ENCODE assay signal across 9 mouse cellular contexts in genomic region chr5:27737168-27737567, GRCm38 (mm10). TPM values are rescaled to one million over a fixed set of nuclear protein-coding genes. Genes with fewer than 3 reads are reported as not detected.
DNase-seq lines count a peak whose midpoint lies in the region; ATAC-seq and TF ChIP-seq lines count a peak whose summit lies in the region.
"Had no signal": no experiment of that assay in that cellular context is flagged by ENCODE, and none has a peak within 500 bp of the region (broad histone marks: within the 10 kb centered on the region; RNA-seq: fewer than 3 reads in every experiment).

No protein-coding gene starts in this region.

- peak; percentile 54 to 71 for DNase-seq in cerebellum, postnatal 14 days
- no peak for DNase-seq in cerebellum, adult 11 months
- DNase-seq in B cell, adult 2 months: peak; percentile 7 to 11
- DNase-seq in c-Kit-positive CD71-negative TER-119-negative erythroid progenitor cells, embryonic 14.5 days (ENCODE audit: low read depth): peak; percentile 39
- DNase-seq in heart, postnatal 14 days: peak; percentile 32 to 58
- DNase-seq in limb, embryonic 10.5 days (ENCODE audit: low spot score): peak; percentile 89
- no peak for DNase-seq in midbrain, embryonic 11.5 days (ENCODE audit: low spot score, missing footprints)
- peak; percentile 22 for DNase-seq in thymus, adult 2 months

- H3K4me1 ChIP-seq in limb, embryonic 10.5 days: no peaks in the 10 kb centered on the region
- H3K4me1 ChIP-seq in midbrain, embryonic 11.5 days (ENCODE audit: control insufficient read depth, insufficient read depth, low read length): no peaks in the 10 kb centered on the region
- no peaks in the 10 kb centered on the region for H3K4me1 ChIP-seq in thymus, adult 2 months (replicated peaks; ENCODE audit: control insufficient read depth, insufficient read depth, low read length)
- H3K4me1 ChIP-seq: midbrain, embryonic 12.5 days had no signal

- TF ChIP-seq POLR2A in thymus, adult 2 months (IDR thresholded peaks at IDR 0.05; ENCODE audit: control insufficient read depth, extremely low read depth, insufficient read depth, low read length, poor library complexity): no peak

- WGBS in limb, embryonic 10.5 days: 14% methylated on average over 3 of the region's 3 CpGs
- WGBS in midbrain, embryonic 11.5 days: 10% methylated on average over 3 of the region's 3 CpGs
- WGBS in thymus, adult 2 months: 16% methylated on average over 3 of the region's 3 CpGs

- peaks cover 24% of the 10 kb centered on the region for H3K36me3 ChIP-seq in limb, embryonic 10.5 days
- H3K36me3 ChIP-seq in midbrain, embryonic 11.5 days (ENCODE audit: control insufficient read depth, insufficient read depth, low read length): 0 out of 2 replicates have a peak, but pooled peaks cover under 1% of the 10 kb centered on the region
- H3K36me3 ChIP-seq in thymus, adult 2 months (ENCODE audit: control insufficient read depth, insufficient read depth, low read length): no peaks in the 10 kb centered on the region

- intact Hi-C loops in heart, postnatal 14 days (cut with DNase I): no loop called here

- no peak overlapping the region for H3K4me2 ChIP-seq in midbrain, embryonic 11.5 days
- H3K4me2 ChIP-seq: midbrain, embryonic 12.5 days had no signal

- H3K9ac ChIP-seq in midbrain, embryonic 11.5 days (ENCODE audit: low read length): no peak overlapping the region
- H3K9ac ChIP-seq: midbrain, embryonic 12.5 days had no signal

- no peak overlapping the region for H3K4me3 ChIP-seq in limb, embryonic 10.5 days
- no peak overlapping the region for H3K4me3 ChIP-seq in midbrain, embryonic 11.5 days (ENCODE audit: low read depth, low read length)
- H3K4me3 ChIP-seq in thymus, adult 2 months (ENCODE audit: control insufficient read depth, insufficient read depth, low read length): no peak overlapping the region
- H3K4me3 ChIP-seq: midbrain, embryonic 12.5 days had no signal

- 0 out of 2 replicates have a peak, but pooled peaks cover 4% of the 10 kb centered on the region for H3K9me3 ChIP-seq in limb, embryonic 10.5 days (replicated peaks)
- H3K9me3 ChIP-seq in midbrain, embryonic 11.5 days (ENCODE audit: control insufficient read depth, low read length): no peaks in the 10 kb centered on the region
- H3K9me3 ChIP-seq: midbrain, embryonic 12.5 days had no signal

- peak; percentile 42; the same call in 1 of the 2 replicates for ATAC-seq in midbrain, embryonic 11.5 days (ENCODE audit: low FRiP score)

- 0 out of 2 replicates have a peak, but pooled peaks have one; percentile 17 for TF ChIP-seq CTCF in thymus, adult 2 months (IDR thresholded peaks at IDR 0.05; ENCODE audit: borderline replicate concordance, control insufficient read depth, extremely low read depth, insufficient read depth, low read length, poor library complexity)

- no peak overlapping the region for H3K27ac ChIP-seq in limb, embryonic 10.5 days
- no peak overlapping the region for H3K27ac ChIP-seq in midbrain, embryonic 11.5 days (ENCODE audit: low read depth, low read length)
- no peak overlapping the region for H3K27ac ChIP-seq in thymus, adult 2 months (ENCODE audit: control insufficient read depth, insufficient read depth, low read length)
- H3K27ac ChIP-seq: midbrain, embryonic 12.5 days had no signal

- no peaks in the 10 kb centered on the region for H3K27me3 ChIP-seq in limb, embryonic 10.5 days (ENCODE audit: low read depth, poor library complexity, severe bottlenecking)
- no peaks in the 10 kb centered on the region for H3K27me3 ChIP-seq in midbrain, embryonic 11.5 days (ENCODE audit: control insufficient read depth, insufficient read depth, low read length)
- H3K27me3 ChIP-seq in thymus, adult 2 months (ENCODE audit: control insufficient read depth, insufficient read depth, low read length): no peaks in the 10 kb centered on the region
- H3K27me3 ChIP-seq: midbrain, embryonic 12.5 days had no signal

RNA-seq across cellular contexts. Expression of gene Paxip1, which starts 54.3 kb away (rescaled TPM):
- total RNA-seq in heart, postnatal 14 days (2021): 10 to 100 TPM; 17.4 to 18.8 TPM
- 60.0 and 64.0 TPM in 2 replicates for polyA plus RNA-seq in limb, embryonic 10.5 days (2016; fragmentation: Nextera tagmentation; extraction: Ambion mirVana)
- polyA plus RNA-seq in midbrain, embryonic 11.5 days (2014; fragmentation: Nextera tagmentation; extraction: Ambion mirVana): 42.2 and 46.4 TPM in 2 replicates
- polyA plus RNA-seq in thymus, adult 2 months (2012; rRNA removed): 68.1 and 86.8 TPM in 2 replicates

Comparison
In these comparisons a context has a peak if more than half of its experiments do, and no peak if none do; other contexts are left out.
1. DNase-seq: peak in cerebellum, postnatal 14 days (2 of 2), B cell, adult 2 months (2 of 2), c-Kit-positive CD71-negative TER-119-negative erythroid progenitor cells, embryonic 14.5 days (single experiment), heart, postnatal 14 days (2 of 2), limb, embryonic 10.5 days (single experiment) and thymus, adult 2 months (single experiment); none in cerebellum, adult 11 months (single experiment) and midbrain, embryonic 11.5 days (single experiment).